Mouse (Mus musculus): Measurements from ENCODE around the gene Endod1. TPM values are rescaled to one million over a fixed set of nuclear protein-coding genes. Genes with fewer than 3 reads are reported as not detected.
"Not testable (repeated sequence)": the region's sequence is repeated elsewhere in the genome, so short reads cannot be mapped to it uniquely, and the experiment has no call there.

Endod1 gene
- polyA plus RNA-seq, 1 experiment from 2014 or later, result 26.3 TPM

- Histone ChIP-seq H3K9ac (no peak overlapping the region), H3K27ac (no peak overlapping the region), H3K36me3 (no peaks in the 10 kb centered on the region), H3K4me2 (replicated peaks) (no peak overlapping the region), H3K27me3 (replicated peaks) (no peaks in the 10 kb centered on the region), H3K4me1 (replicated peaks) (no peaks in the 10 kb centered on the region), H3K4me3 (replicated peaks) (no peak overlapping the region), H3K9me3 (no peaks in the 10 kb centered on the region)
- 66% methylated on average over 2 of the region's 2 CpGs for WGBS
- ATAC-seq, result no peak
Measured at GRCm38 (mm10) chr9:14350787-14351186, 30.5 kb downstream of the Endod1 start.

DNA sequence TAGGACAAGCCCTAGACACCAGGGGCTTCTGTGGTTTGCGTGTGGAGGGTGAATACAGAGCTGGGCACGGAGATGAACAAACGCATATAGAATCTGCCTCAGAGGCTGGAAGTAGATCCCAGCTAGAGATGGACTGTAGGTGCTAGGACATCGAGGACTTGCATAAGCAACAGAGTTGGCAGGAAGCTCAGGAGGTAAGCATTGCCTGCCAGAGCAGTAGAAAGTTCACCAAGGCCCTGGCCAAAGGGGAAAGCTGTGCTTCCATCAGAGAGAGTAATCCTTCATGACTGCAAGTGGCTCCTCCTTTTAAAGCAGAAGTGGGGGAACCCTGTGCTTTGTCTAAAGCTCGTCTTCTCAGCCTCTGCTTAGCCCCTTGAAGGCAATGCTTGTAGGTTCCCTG, 31.9 kb downstream of the Endod1 start:
- Histone ChIP-seq H3K4me3 (replicated peaks) (no peak overlapping the region), H3K4me2 (replicated peaks) (no peak overlapping the region)
- WGBS, result 81% methylated on average over 5 of the region's 5 CpGs

DNA sequence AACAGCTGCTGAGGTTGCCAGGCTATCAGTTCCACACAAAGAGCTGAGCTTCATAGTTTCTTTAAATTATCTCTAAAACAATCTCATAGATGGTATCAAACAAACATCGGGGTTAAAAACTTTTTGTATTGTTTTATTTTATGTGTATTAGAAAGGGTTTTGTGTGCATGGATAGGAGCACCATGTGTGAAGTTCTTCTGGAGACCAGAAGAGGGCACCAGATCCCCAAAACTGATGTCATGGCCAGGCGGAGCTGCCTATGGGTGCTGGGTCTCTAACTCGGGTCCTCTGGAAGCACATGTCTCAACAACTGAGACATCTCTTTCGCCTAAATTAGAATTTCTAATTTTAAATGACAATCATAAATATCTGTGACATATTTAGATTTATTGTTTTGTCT, 32.9 kb downstream of the Endod1 start:
- H3K9me3 ChIP-seq, result no peaks in the 10 kb centered on the region
- ATAC-seq, result no peak
- WGBS, result 61% methylated on average over 4 of the region's 4 CpGs
- H3K4me3 ChIP-seq (replicated peaks), result no peak overlapping the region
- no peak overlapping the region for H3K4me2 ChIP-seq (replicated peaks)
- H3K9ac ChIP-seq, result no peak overlapping the region
- H3K36me3 ChIP-seq, result no peaks in the 10 kb centered on the region
- H3K27me3 ChIP-seq (replicated peaks), result no peaks in the 10 kb centered on the region
- no peaks in the 10 kb centered on the region for H3K4me1 ChIP-seq (replicated peaks)
- H3K27ac ChIP-seq, result no peak overlapping the region

More for the DNA sequence above, 31.9 kb downstream of the Endod1 start:
- Histone ChIP-seq H3K4me1 (replicated peaks) (no peaks in the 10 kb centered on the region), H3K9ac (no peak overlapping the region), H3K36me3 (no peaks in the 10 kb centered on the region), H3K27me3 (replicated peaks) (no peaks in the 10 kb centered on the region), H3K9me3 (no peaks in the 10 kb centered on the region), H3K27ac (no peak overlapping the region)
- ATAC-seq, result no peak

- not testable (repeated sequence) for H3K4me1 ChIP-seq (replicated peaks); H3K27me3 ChIP-seq (replicated peaks); H3K36me3 ChIP-seq; H3K9me3 ChIP-seq; H3K27ac ChIP-seq; ATAC-seq; H3K4me2 ChIP-seq (replicated peaks); H3K4me3 ChIP-seq (replicated peaks); H3K9ac ChIP-seq
- WGBS, result 94% methylated on average over 4 of the region's 4 CpGs
Measured at GRCm38 (mm10) chr9:14345866-14346265, 35.4 kb downstream of the Endod1 start.

DNA sequence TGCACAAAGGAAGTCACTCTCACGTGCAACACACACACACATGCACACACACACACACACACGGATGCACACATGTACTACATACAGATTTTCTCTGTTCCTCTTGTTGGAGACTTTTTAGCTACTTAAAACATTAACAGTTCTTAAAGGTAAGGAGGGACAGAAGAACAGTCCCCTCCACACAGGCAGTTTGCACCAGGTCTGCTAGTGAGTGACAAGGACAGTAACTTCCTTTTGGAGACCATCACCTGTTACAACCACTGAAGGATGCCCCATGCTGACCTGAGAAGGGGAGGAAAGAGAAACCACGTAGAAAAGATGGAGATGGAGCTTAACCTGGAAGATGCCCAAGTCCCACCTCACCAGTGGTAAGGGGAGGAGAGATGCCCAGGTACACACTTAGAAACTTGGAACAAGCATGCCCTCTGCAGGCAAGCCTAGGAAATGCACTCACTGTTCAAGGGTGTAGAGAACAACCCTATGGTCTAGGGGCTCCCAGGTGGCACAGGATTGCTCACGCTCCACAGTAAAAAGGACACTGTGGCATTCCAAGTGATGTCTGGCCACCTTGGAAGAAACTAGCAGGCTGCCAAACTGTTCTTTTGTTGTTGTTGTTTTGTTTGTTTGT, 39.2 kb downstream of the Endod1 start:
- Histone ChIP-seq H3K9ac (no peak overlapping the region), H3K4me2 (replicated peaks) (no peak overlapping the region), H3K4me1 (replicated peaks) (no peaks in the 10 kb centered on the region), H3K27me3 (replicated peaks) (no peaks in the 10 kb centered on the region), H3K27ac (no peak overlapping the region), H3K9me3 (no peaks in the 10 kb centered on the region), H3K36me3 (no peaks in the 10 kb centered on the region), H3K4me3 (replicated peaks) (no peak overlapping the region)
- 65% methylated on average over 4 of the region's 4 CpGs for WGBS
- ATAC-seq, result peak; percentile 76

DNA sequence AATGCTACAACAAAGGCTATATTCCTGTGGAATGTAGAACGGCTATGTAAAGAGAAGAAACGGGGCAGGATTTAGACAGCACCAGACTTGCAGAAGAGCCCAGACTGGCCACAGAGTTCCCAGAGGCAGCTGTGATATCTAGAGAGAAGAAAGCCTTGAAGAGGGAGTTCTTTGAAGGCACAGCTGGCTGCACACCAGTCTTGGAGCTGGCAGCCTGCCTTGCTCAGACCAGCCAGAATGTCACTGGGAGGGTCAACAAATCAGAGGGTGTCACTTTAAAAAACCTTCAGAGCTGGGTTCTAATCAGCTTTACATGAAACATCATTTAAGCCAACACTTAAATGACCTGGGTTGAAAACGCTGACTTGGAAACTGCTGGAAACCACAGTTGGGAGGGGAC, 42.6 kb downstream of the Endod1 start:
- Histone ChIP-seq H3K4me3 (replicated peaks) (no peak overlapping the region), H3K27me3 (replicated peaks) (no peaks in the 10 kb centered on the region), H3K4me2 (replicated peaks) (no peak overlapping the region), H3K4me1 (replicated peaks) (no peaks in the 10 kb centered on the region), H3K36me3 (no peaks in the 10 kb centered on the region), H3K27ac (no peak overlapping the region), H3K9me3 (no peaks in the 10 kb centered on the region), H3K9ac (no peak overlapping the region)
- WGBS, result 58% methylated on average over 3 of the region's 3 CpGs
- no peak for ATAC-seq

GRCm38 (mm10) chr9:14336901-14337300, 44.4 kb downstream of the Endod1 start:
- no peak for ATAC-seq
- Histone ChIP-seq H3K4me3 (replicated peaks) (no peak overlapping the region), H3K4me2 (replicated peaks) (no peak overlapping the region), H3K9ac (no peak overlapping the region), H3K36me3 (no peaks in the 10 kb centered on the region), H3K27ac (no peak overlapping the region), H3K27me3 (replicated peaks) (no peaks in the 10 kb centered on the region), H3K4me1 (replicated peaks) (no peaks in the 10 kb centered on the region), H3K9me3 (no peaks in the 10 kb centered on the region)
- 95% methylated on average over 3 of the region's 3 CpGs for WGBS

GRCm38 (mm10) chr9:14335829-14336228, 45.5 kb downstream of the Endod1 start:
- H3K9me3 ChIP-seq, result no peaks in the 10 kb centered on the region
- no peak for ATAC-seq
- 74% methylated on average over 4 of the region's 4 CpGs for WGBS

GRCm38 (mm10) chr9:14316618-14317017, 64.7 kb downstream of the Endod1 start:
- H3K27me3 ChIP-seq (replicated peaks), result no peaks in the 10 kb centered on the region
- H3K4me2 ChIP-seq (replicated peaks), result no peak overlapping the region
- H3K4me1 ChIP-seq (replicated peaks), result no peaks in the 10 kb centered on the region
- 97% methylated on average over 1 of the region's 1 CpGs for WGBS
- H3K36me3 ChIP-seq, result peaks cover 17% of the 10 kb centered on the region
- no peak overlapping the region for H3K9ac ChIP-seq
- no peaks in the 10 kb centered on the region for H3K9me3 ChIP-seq
- ATAC-seq, result no peak
- no peak overlapping the region for H3K4me3 ChIP-seq (replicated peaks)
- no peak overlapping the region for H3K27ac ChIP-seq

More at GRCm38 (mm10) chr9:14335829-14336228, 45.5 kb downstream of the Endod1 start:
- H3K9ac ChIP-seq, result no peak overlapping the region
- H3K36me3 ChIP-seq, result peaks cover 3% of the 10 kb centered on the region; the same call in 1 of the 2 replicates
- no peak overlapping the region for H3K27ac ChIP-seq
- no peak overlapping the region for H3K4me2 ChIP-seq (replicated peaks)
- H3K27me3 ChIP-seq (replicated peaks), result no peaks in the 10 kb centered on the region
- no peaks in the 10 kb centered on the region for H3K4me1 ChIP-seq (replicated peaks)
- H3K4me3 ChIP-seq (replicated peaks), result no peak overlapping the region

DNA sequence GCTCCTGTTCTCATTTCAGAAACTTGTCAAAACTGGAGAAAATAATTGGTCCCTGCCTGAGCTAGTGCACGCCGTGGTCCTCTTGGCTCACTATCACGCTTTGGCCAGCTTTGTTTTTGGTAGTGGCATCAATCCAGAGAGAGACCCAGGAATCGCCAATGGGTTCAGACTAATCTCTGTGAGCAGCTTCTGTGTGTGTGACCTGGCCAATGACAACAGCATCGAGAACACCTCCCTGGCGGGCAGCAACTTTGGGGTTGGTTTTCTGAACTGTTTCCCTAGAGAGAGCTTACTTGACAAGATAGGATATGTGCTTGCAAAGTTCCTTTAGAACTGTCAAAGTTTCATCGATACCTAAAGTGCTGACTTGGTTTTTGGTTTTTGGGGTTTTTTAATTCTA, 66.8 kb downstream of the Endod1 start:
- Histone ChIP-seq H3K4me3 (replicated peaks) (no peak overlapping the region), H3K27me3 (replicated peaks) (no peaks in the 10 kb centered on the region), H3K4me2 (replicated peaks) (no peak overlapping the region), H3K36me3 (peaks cover 8% of the 10 kb centered on the region), H3K27ac (no peak overlapping the region), H3K9me3 (no peaks in the 10 kb centered on the region), H3K4me1 (replicated peaks) (no peaks in the 10 kb centered on the region), H3K9ac (no peak overlapping the region)
- WGBS, result 91% methylated on average over 7 of the region's 7 CpGs
- ATAC-seq, result no peak

DNA sequence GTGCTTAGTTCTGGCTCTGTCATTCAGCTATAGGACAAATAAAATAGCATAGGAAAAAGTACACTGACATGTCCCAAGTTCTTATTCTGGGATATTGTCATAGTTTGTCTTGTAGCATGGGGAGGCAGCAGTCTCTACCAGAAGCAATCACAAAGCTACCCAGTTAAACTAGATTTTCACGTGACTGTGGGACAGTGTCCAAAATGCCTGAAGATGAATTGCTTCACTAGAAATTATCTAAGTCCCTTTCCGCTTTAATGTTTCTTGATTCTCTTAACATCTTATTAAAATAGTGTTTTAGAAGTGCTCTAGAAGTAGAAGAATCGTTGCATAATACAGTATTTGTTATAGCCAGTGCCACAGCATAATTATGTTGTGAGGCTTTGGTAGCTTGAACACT, 67.3 kb downstream of the Endod1 start:
- Histone ChIP-seq H3K27ac (no peak overlapping the region), H3K27me3 (replicated peaks) (no peaks in the 10 kb centered on the region), H3K4me3 (replicated peaks) (no peak overlapping the region), H3K4me2 (replicated peaks) (no peak overlapping the region), H3K9me3 (no peaks in the 10 kb centered on the region), H3K9ac (no peak overlapping the region), H3K36me3 (peaks cover 8% of the 10 kb centered on the region), H3K4me1 (replicated peaks) (no peaks in the 10 kb centered on the region)
- 88% methylated on average over 3 of the region's 3 CpGs for WGBS
- ATAC-seq, result no peak

GRCm38 (mm10) chr9:14307341-14307740, 74.0 kb downstream of the Endod1 start:
- ATAC-seq, result peak; percentile 36; the same call in 1 of the 2 replicates
- Histone ChIP-seq H3K4me2 (replicated peaks) (no peak overlapping the region), H3K27ac (no peak overlapping the region), H3K4me1 (replicated peaks) (0 out of 2 replicates have a peak, but pooled peaks cover 2% of the 10 kb centered on the region), H3K9ac (no peak overlapping the region), H3K36me3 (0 out of 2 replicates have a peak, but pooled peaks cover 4% of the 10 kb centered on the region), H3K27me3 (replicated peaks) (no peaks in the 10 kb centered on the region), H3K4me3 (replicated peaks) (no peak overlapping the region), H3K9me3 (no peaks in the 10 kb centered on the region)
- 60% methylated on average over 3 of the region's 3 CpGs for WGBS

DNA sequence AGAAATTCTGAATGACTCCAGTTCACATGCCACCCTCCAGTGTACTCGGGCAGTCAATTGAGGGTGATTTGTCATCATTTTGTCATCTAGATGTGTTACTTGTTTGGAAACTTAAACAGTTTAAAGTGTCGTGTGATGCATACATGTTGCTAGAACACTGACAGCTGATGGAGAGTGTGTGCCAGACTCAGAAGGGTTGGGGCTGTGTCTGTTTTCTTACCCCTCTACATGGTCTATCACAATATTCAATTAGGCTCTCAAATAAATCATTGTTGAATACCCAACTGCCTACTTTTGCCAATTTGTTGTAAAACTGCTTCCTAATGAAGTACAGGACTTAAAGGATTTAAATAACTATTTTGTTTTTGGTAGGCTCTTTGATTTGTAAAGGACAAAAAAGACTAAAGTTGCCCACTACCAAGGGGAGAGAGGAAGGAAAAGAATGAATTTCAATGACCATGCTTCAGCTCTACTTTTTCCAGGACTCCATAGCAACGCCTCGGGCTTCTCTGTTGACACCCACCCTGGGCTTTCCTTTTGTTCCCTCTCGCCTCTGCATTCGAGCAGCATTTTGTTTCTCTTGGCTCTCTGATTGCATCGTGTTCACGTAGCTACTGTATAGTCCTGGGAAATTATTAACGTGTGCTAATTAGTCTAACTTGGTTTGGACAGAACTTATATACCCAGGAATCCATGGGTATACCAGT, 76.9 kb downstream of the Endod1 start:
- 0 out of 2 replicates have a peak, but pooled peaks cover 4% of the 10 kb centered on the region for H3K4me1 ChIP-seq (replicated peaks)
- no peak for ATAC-seq
- H3K36me3 ChIP-seq, result 0 out of 2 replicates have a peak, but pooled peaks cover 4% of the 10 kb centered on the region
- H3K4me3 ChIP-seq (replicated peaks), result no peak overlapping the region
- no peak overlapping the region for H3K9ac ChIP-seq
- H3K27me3 ChIP-seq (replicated peaks), result no peaks in the 10 kb centered on the region
- no peak overlapping the region for H3K4me2 ChIP-seq (replicated peaks)
- no peaks in the 10 kb centered on the region for H3K9me3 ChIP-seq
- 80% methylated on average over 9 of the region's 9 CpGs for WGBS
- H3K27ac ChIP-seq, result no peak overlapping the region
